Mouse (Mus musculus) MEL (cell line): ENCODE data around the gene Larp1b. TPM values are rescaled to one million over a fixed set of nuclear protein-coding genes. Genes with fewer than 3 reads are reported as not detected.

ENCODE experiments used
- DNase-seq: peaks from one replicate; pipeline ENCODE4 v3.0.0; 2011; ENCODE audit warnings: low read depth, low spot score
- H3K27ac ChIP-seq: 2 replicates; pipeline ENCODE4 v1.5.1; 2012; ENCODE audit warnings: low read depth, mild to moderate bottlenecking, control low read depth, low read length, moderate library complexity; ENCODE audit not compliant: control insufficient read depth
- H3K27me3 ChIP-seq, 2 experiments: fragments of 150-350 bp in 1 of 2; sonication (generic) in 1 of 2; 2 replicates each; pipeline ENCODE4 v1.6.1; 2012; ENCODE audit warnings: low read length in 2 of 2, mild to moderate bottlenecking in 2 of 2, improper control_type of control experiment in 1 of 2, moderate library complexity in 1 of 2; ENCODE audit not compliant: insufficient read depth in 2 of 2, control insufficient read depth in 1 of 2
- H3K36me3 ChIP-seq, 2 experiments: 2 replicates each; pipeline ENCODE4 v1.6.1; 2012 to 2014; ENCODE audit warnings: low read length in 2 of 2, improper control_type of control experiment in 1 of 2, inconsistent platforms in 1 of 2, mild to moderate bottlenecking in 1 of 2; ENCODE audit not compliant: insufficient read depth in 2 of 2, control insufficient read depth in 1 of 2
- H3K4me1 ChIP-seq, 2 experiments: fragments of 150-350 bp in 1 of 2; sonication (generic) in 1 of 2; 2 replicates each; pipeline ENCODE4 v1.6.1; 2012; ENCODE audit warnings: low read length in 2 of 2, improper control_type of control experiment in 1 of 2, mild to moderate bottlenecking in 1 of 2; ENCODE audit not compliant: insufficient read depth in 2 of 2, control insufficient read depth in 1 of 2
- H3K4me3 ChIP-seq, 2 experiments: fragments of 150-350 bp in 1 of 2; sonication (generic) in 1 of 2; 2 replicates each; pipeline ENCODE4 v1.5.1; 2012; ENCODE audit warnings: low read depth in 2 of 2, low read length in 2 of 2, mild to moderate bottlenecking in 2 of 2, moderate library complexity in 2 of 2, control low read depth in 1 of 2, improper control_type of control experiment in 1 of 2; ENCODE audit not compliant: control insufficient read depth in 1 of 2, insufficient read depth in 1 of 2
- H3K79me2 ChIP-seq: 2 replicates; pipeline ENCODE4 v1.6.1; 2012; ENCODE audit warnings: mild to moderate bottlenecking, low read length, moderate library complexity; ENCODE audit not compliant: control insufficient read depth, poor library complexity, insufficient read depth
- H3K9ac ChIP-seq: 2 replicates; pipeline ENCODE4 v1.6.1; 2012; ENCODE audit warnings: low read depth, mild to moderate bottlenecking, control low read depth, low read length, moderate library complexity; ENCODE audit not compliant: control insufficient read depth, poor library complexity, severe bottlenecking
- H3K9me3 ChIP-seq: fragments of 150-350 bp; sonication (generic); replicated peaks from 2 replicates; pipeline ENCODE4 v1.6.1; 2012; ENCODE audit warnings: mild to moderate bottlenecking, low read length, improper control_type of control experiment, moderate library complexity; ENCODE audit not compliant: insufficient read depth
- E2F4 ChIP-seq: IDR thresholded peaks from 2 replicates; pipeline ENCODE4 v1.6.1; 2011; ENCODE audit warnings: low read depth, low read length, improper control_type of control experiment, borderline replicate concordance
- GATA1 ChIP-seq: IDR thresholded peaks from 2 replicates; pipeline ENCODE4 v1.6.1; 2011; ENCODE audit warnings: low read depth, low read length, improper control_type of control experiment
- HCFC1 ChIP-seq: IDR thresholded peaks from 2 replicates; pipeline ENCODE4 v1.6.1; 2012; ENCODE audit warnings: low read depth, mild to moderate bottlenecking, inconsistent platforms, low read length, improper control_type of control experiment, moderate library complexity
- MAZ ChIP-seq: IDR thresholded peaks from 2 replicates; pipeline ENCODE4 v1.6.1; 2012; ENCODE audit warnings: low read depth, mild to moderate bottlenecking, inconsistent platforms, low read length, improper control_type of control experiment
- NELFE ChIP-seq: IDR thresholded peaks from 2 replicates; pipeline ENCODE4 v1.6.1; 2011; ENCODE audit warnings: low read depth, low read length, improper control_type of control experiment
- POLR2A ChIP-seq, 2 experiments: IDR thresholded peaks; 2 replicates each; pipeline ENCODE4 v1.6.1; 2011 to 2012; ENCODE audit warnings: low read length in 2 of 2, mild to moderate bottlenecking in 2 of 2, control low read depth in 1 of 2, improper control_type of control experiment in 1 of 2, low read depth in 1 of 2, moderate library complexity in 1 of 2; ENCODE audit not compliant: control insufficient read depth in 1 of 2, insufficient read depth in 1 of 2, poor library complexity in 1 of 2
- POLR2AphosphoS2 ChIP-seq: IDR thresholded peaks from 2 replicates; pipeline ENCODE4 v1.6.1; 2011; ENCODE audit warnings: low read length, improper control_type of control experiment
- RAD21 ChIP-seq: IDR thresholded peaks from 2 replicates; pipeline ENCODE4 v1.6.1; 2011; ENCODE audit warnings: mild to moderate bottlenecking, low read depth, low read length, improper control_type of control experiment
- SIN3A ChIP-seq: IDR thresholded peaks from 2 replicates; pipeline ENCODE4 v1.6.1; 2012; ENCODE audit warnings: low read length, improper control_type of control experiment, inconsistent platforms
- SMC3 ChIP-seq: IDR thresholded peaks from 2 replicates; pipeline ENCODE4 v1.6.1; 2011; ENCODE audit warnings: low read depth, low read length, improper control_type of control experiment
- TAL1 ChIP-seq: IDR thresholded peaks from 2 replicates; pipeline ENCODE4 v1.6.1; 2012; ENCODE audit warnings: mild to moderate bottlenecking, inconsistent platforms, low read length, moderate library complexity, mixed read lengths
- TCF12 ChIP-seq: IDR thresholded peaks from 2 replicates; pipeline ENCODE4 v1.6.1; 2014; ENCODE audit warnings: low read depth, mild to moderate bottlenecking, inconsistent platforms, low read length, improper control_type of control experiment, moderate library complexity
- UBTF ChIP-seq: IDR thresholded peaks from 2 replicates; pipeline ENCODE4 v1.6.1; 2012; ENCODE audit warnings: low read depth, mild to moderate bottlenecking, inconsistent platforms, low read length, improper control_type of control experiment, moderate library complexity, borderline replicate concordance; ENCODE audit not compliant: insufficient read depth
- USF2 ChIP-seq, 2 experiments: IDR thresholded peaks; 2 replicates each; pipeline ENCODE4 v1.6.1; 2011 to 2012; ENCODE audit warnings: improper control_type of control experiment in 2 of 2, low read length in 2 of 2, borderline replicate concordance in 1 of 2, inconsistent platforms in 1 of 2, low read depth in 1 of 2, mild to moderate bottlenecking in 1 of 2; ENCODE audit not compliant: insufficient read depth in 1 of 2
- ZKSCAN1 ChIP-seq: IDR thresholded peaks from 2 replicates; pipeline ENCODE4 v1.6.1; 2012; ENCODE audit warnings: low read depth, mild to moderate bottlenecking, inconsistent platforms, low read length, improper control_type of control experiment, moderate library complexity
- polyA plus RNA-seq, 2 experiments: library from polyadenylated mRNA; stranded (reverse) in 1 of 2; unstranded in 1 of 2; fragments of >175 nt in 1 of 2; fragments of >200 nt in 1 of 2; gene quantifications; 2 replicates each; pipeline versions ENCODE4 v1.2.1 to v1.2.4; 2012; ENCODE audit warnings: low replicate concordance in 2 of 2, low read depth in 1 of 2; ENCODE audit not compliant: insufficient read length in 2 of 2, insufficient read depth in 1 of 2, missing spikeins in 1 of 2
- total RNA-seq: library from RNA; depleted of rRNA; stranded (reverse); fragments of 300-350 nt; gene quantifications from 2 replicates; pipeline ENCODE4 v1.2.3, GENCODE M21; 2012

The Larp1b gene
- total and polyA plus RNA-seq, 3 experiments: 30.4 to 33.3 TPM; not detected in 1

DNA sequence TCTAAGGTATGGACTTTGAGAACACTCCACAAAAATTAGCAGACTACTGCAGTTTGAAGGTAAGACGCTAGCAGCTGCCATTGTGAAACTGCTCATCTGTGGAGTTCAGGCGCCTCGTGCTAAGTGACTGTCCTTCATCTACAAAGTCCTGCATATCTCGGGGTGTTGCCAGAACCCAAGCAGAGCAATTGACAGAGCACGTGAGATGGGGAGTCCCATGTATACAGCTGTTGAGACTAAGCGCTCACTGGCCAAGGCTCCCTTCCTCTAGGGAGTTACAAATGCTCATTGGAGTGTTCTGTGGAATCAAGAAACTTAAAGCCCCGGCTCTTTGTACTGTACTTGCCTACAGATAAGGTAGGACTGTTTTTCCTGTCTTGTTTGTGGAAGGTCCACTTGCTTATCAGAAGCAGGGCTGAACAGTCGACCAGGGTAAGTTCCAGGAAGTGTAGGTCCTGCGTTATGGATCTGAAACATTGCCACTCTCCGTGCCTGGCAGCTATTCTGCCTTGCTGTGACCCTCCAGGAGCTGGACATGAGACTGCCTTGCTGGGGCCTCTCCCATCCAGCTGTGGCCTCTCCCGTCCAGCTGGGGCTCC, 94.2 kb downstream of the Larp1b start:
- no peak for DNase-seq
- Histone ChIP-seq H3K9me3 (no peaks in the 10 kb centered on the region), H3K4me1 (peaks cover 0 to 11% of the 10 kb centered on the region in 2 experiments; a peak in 2 of 4 replicates), H3K79me2 (no peaks in the 10 kb centered on the region), H3K9ac (no peak overlapping the region), H3K27me3 (no peaks in the 10 kb centered on the region), H3K27ac (no peak overlapping the region), H3K4me3 (no peak overlapping the region), H3K36me3 (peaks cover 0 to 4% of the 10 kb centered on the region in 2 experiments; a peak in 2 of 4 replicates)
- no peak for TF ChIP-seq TAL1
- TF ChIP-seq USF2 (IDR thresholded peaks at IDR 0.05; ENCODE audit: borderline replicate concordance in 1 of 2, insufficient read depth in 1 of 2, low read depth in 1 of 2, low read length in 2 of 2): no peak
- TF ChIP-seq POLR2AphosphoS2: no peak
- no peak for TF ChIP-seq E2F4
- TF ChIP-seq UBTF: no peak
- TF ChIP-seq GATA1: no peak
- no peak for TF ChIP-seq SIN3A
- TF ChIP-seq HCFC1: no peak
- no peak for TF ChIP-seq POLR2A (IDR thresholded peaks at IDR 0.05; ENCODE audit: control insufficient read depth in 1 of 2, insufficient read depth in 1 of 2, low read depth in 1 of 2, low read length in 2 of 2, poor library complexity in 1 of 2)
- TF ChIP-seq NELFE: no peak

DNA sequence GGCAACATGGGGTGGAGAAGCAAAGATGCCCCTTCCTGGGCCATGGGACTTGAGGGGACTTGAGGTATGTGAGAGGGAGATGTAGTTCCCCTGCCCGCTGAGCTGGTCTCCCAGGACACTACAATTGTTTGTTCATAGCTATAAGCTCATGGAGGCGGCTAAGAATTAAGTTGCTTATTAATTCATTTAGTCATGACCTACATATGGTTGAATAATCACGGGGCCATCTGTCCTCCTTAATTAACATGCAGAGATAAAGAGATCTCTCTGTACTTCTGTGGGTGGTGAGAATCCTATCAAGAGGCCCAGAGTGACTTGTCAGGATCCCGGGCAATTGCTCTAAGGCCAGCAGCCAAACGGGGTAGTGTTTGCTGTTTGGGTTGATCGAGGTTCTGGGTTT, 98.2 kb downstream of the Larp1b start:
- TF ChIP-seq ZKSCAN1: no peak
- TF ChIP-seq MAZ: no peak
- TF ChIP-seq, all 39 proteins: peak for 0

DNA sequence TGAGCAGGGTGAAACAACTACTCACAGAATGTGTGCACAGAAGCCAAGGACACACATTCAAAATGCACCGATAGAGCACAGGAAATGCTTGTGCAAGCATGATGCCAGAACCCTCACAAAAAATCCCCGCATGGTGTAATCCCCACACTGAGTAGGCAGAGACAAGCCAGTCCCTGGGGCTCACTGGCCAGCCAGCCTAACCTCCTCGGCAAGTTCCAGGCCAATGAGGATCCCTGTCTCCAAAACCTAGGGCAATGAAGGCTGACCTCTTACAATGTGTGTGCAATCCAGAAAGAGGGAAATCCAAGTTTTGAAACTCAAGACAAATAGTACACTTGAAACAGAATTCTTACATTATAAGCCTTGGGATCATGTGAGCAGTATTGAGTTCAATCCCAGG, 103.7 kb downstream of the Larp1b start:
- Histone ChIP-seq H3K4me1 (0 out of 4 replicates have a peak, but pooled peaks cover 0 to under 1% of the 10 kb centered on the region in 2 experiments), H3K27me3 (no peaks in the 10 kb centered on the region), H3K9me3 (no peaks in the 10 kb centered on the region), H3K9ac (no peak overlapping the region), H3K27ac (no peak overlapping the region), H3K4me3 (no peak overlapping the region)
- TF ChIP-seq SMC3 (no peak), TCF12 (no peak), RAD21 (no peak)
- TF ChIP-seq, all 39 proteins: peak for 0
- DNase-seq: no peak
- Histone ChIP-seq H3K36me3 (no peaks in the 10 kb centered on the region; a peak in 1 of 4 replicates), H3K79me2 (no peaks in the 10 kb centered on the region)

More for the DNA sequence above, 98.2 kb downstream of the Larp1b start:
- DNase-seq: no peak
- no peak overlapping the region for H3K4me3 ChIP-seq
- peaks cover 0 to 4% of the 10 kb centered on the region in 2 experiments; a peak in 2 of 4 replicates for H3K36me3 ChIP-seq
- no peak overlapping the region for H3K27ac ChIP-seq
- peaks cover 0 to 11% of the 10 kb centered on the region in 2 experiments; a peak in 2 of 4 replicates for H3K4me1 ChIP-seq
- no peaks in the 10 kb centered on the region for H3K79me2 ChIP-seq
- H3K9ac ChIP-seq: no peak overlapping the region
- H3K27me3 ChIP-seq: no peaks in the 10 kb centered on the region
- H3K9me3 ChIP-seq: no peaks in the 10 kb centered on the region
